8 mouse cellular contexts compared by ENCODE assay signal in genomic region chr12:82339221-82339861, GRCm38 (mm10).
DNase-seq lines count a peak whose midpoint lies in the region; ATAC-seq and TF ChIP-seq lines count a peak whose summit lies in the region.

No protein-coding gene starts in this region.

- no peak for TF ChIP-seq POLR2A in kidney, adult 2 months (IDR thresholded peaks at IDR 0.05; ENCODE audit: low read depth, low read length)

- H3K4me1 ChIP-seq in kidney, adult 2 months (ENCODE audit: control insufficient read depth, insufficient read depth, low read length) = peaks cover 15% of the 10 kb centered on the region
- H3K4me1 ChIP-seq in forebrain, embryonic 15.5 days = peaks cover 35% of the 10 kb centered on the region
- peaks cover 25% of the 10 kb centered on the region for H3K4me1 ChIP-seq in hindbrain, embryonic 13.5 days (replicated peaks)
- peaks cover 18% of the 10 kb centered on the region for H3K4me1 ChIP-seq in midbrain, embryonic 15.5 days

- peak overlapping the region; percentile 47 for H3K4me2 ChIP-seq in forebrain, embryonic 15.5 days (replicated peaks)
- peak overlapping the region; percentile 52 for H3K4me2 ChIP-seq in hindbrain, embryonic 13.5 days
- peak overlapping the region; percentile 53 for H3K4me2 ChIP-seq in midbrain, embryonic 15.5 days

- peak overlapping the region; percentile 36 for H3K4me3 ChIP-seq in kidney, adult 2 months (ENCODE audit: insufficient read depth, low read depth, low read length)
- peak overlapping the region; percentile 34 for H3K4me3 ChIP-seq in forebrain, embryonic 15.5 days
- H3K4me3 ChIP-seq in hindbrain, embryonic 13.5 days = peak overlapping the region; percentile 30
- peak overlapping the region; percentile 26 for H3K4me3 ChIP-seq in midbrain, embryonic 15.5 days

- H3K27me3 ChIP-seq in kidney, adult 2 months (replicated peaks; ENCODE audit: control insufficient read depth, insufficient read depth, low read length) = no peaks in the 10 kb centered on the region
- H3K27me3 ChIP-seq in forebrain, embryonic 15.5 days = no peaks in the 10 kb centered on the region
- H3K27me3 ChIP-seq in hindbrain, embryonic 13.5 days = no peaks in the 10 kb centered on the region
- no peaks in the 10 kb centered on the region for H3K27me3 ChIP-seq in midbrain, embryonic 15.5 days (replicated peaks)

- ATAC-seq in forebrain, embryonic 15.5 days (replicated peaks) = peak; percentile 82
- peak; percentile 54; the same call in 1 of the 2 replicates for ATAC-seq in hindbrain, embryonic 13.5 days (ENCODE audit: low FRiP score)
- peak; percentile 58; the same call in 1 of the 2 replicates for ATAC-seq in midbrain, embryonic 15.5 days (replicated peaks)
- no peak for ATAC-seq in megakaryocyte progenitor cell, adult 5-6 weeks (replicated peaks; ENCODE audit: poor library complexity)
- no peak for ATAC-seq in erythroid progenitor cell, adult 5-6 weeks (replicated peaks; ENCODE audit: low FRiP score, poor library complexity, severe bottlenecking)

- DNase-seq in kidney, adult 2 months = peak; percentile 41
- DNase-seq in kidney, adult 11 months = no peak
- DNase-seq in left cerebral cortex, postnatal 14 days (ENCODE audit: low spot score in 2 of 2) = peak; percentile 59 to 63

- H3K27ac ChIP-seq in kidney, adult 2 months (ENCODE audit: insufficient read depth, low read depth, low read length) = peak overlapping the region; percentile 12; the same call in 1 of the 2 replicates
- peak overlapping the region; percentile 78 for H3K27ac ChIP-seq in forebrain, embryonic 15.5 days (replicated peaks)
- H3K27ac ChIP-seq in hindbrain, embryonic 13.5 days = peak overlapping the region; percentile 74
- H3K27ac ChIP-seq in midbrain, embryonic 15.5 days = peak overlapping the region; percentile 69

- H3K36me3 ChIP-seq in kidney, adult 2 months (ENCODE audit: control insufficient read depth, insufficient read depth, low read length) = no peaks in the 10 kb centered on the region
- H3K36me3 ChIP-seq in forebrain, embryonic 15.5 days = no peaks in the 10 kb centered on the region
- peaks cover 8% of the 10 kb centered on the region; the same call in 1 of the 2 replicates for H3K36me3 ChIP-seq in hindbrain, embryonic 13.5 days
- H3K36me3 ChIP-seq in midbrain, embryonic 15.5 days (replicated peaks) = no peaks in the 10 kb centered on the region

- intact Hi-C loops in left cerebral cortex, postnatal 14 days (cut with DNase I) = no loop called here

- WGBS in kidney, adult 2 months = 28% methylated on average over 18 of the region's 18 CpGs
- WGBS in forebrain, embryonic 15.5 days = 4% methylated on average over 18 of the region's 18 CpGs
- 27% methylated on average over 18 of the region's 18 CpGs for WGBS in hindbrain, embryonic 13.5 days
- WGBS in midbrain, embryonic 15.5 days = 15% methylated on average over 18 of the region's 18 CpGs

- no peak for TF ChIP-seq CTCF in kidney, adult 2 months (conservative IDR thresholded peaks at IDR 0.05; ENCODE audit: insufficient read depth, insufficient read length, low read depth, low read length)

- peak overlapping the region; percentile 44 for H3K9ac ChIP-seq in forebrain, embryonic 15.5 days (replicated peaks)
- H3K9ac ChIP-seq in hindbrain, embryonic 13.5 days = peak overlapping the region; percentile 61
- H3K9ac ChIP-seq in midbrain, embryonic 15.5 days = peak overlapping the region; percentile 42

- H3K9me3 ChIP-seq in forebrain, embryonic 15.5 days = no peaks in the 10 kb centered on the region
- no peaks in the 10 kb centered on the region for H3K9me3 ChIP-seq in hindbrain, embryonic 13.5 days
- no peaks in the 10 kb centered on the region for H3K9me3 ChIP-seq in midbrain, embryonic 15.5 days

Comparison
In these comparisons a context has a peak if more than half of its experiments do, and no peak if none do; other contexts are left out.
1. H3K27ac ChIP-seq: peak in every context shown above with its lines; median percentile 78 in forebrain, embryonic 15.5 days; 74 in hindbrain, embryonic 13.5 days; 69 in midbrain, embryonic 15.5 days; 12 in kidney, adult 2 months.
2. ATAC-seq: peak in forebrain, embryonic 15.5 days (single experiment), hindbrain, embryonic 13.5 days (single experiment) and midbrain, embryonic 15.5 days (single experiment); none in megakaryocyte progenitor cell, adult 5-6 weeks (single experiment) and erythroid progenitor cell, adult 5-6 weeks (single experiment).
3. Peak in every context shown above with its lines, with median percentiles within 50 percentile points of each other: H3K4me3 ChIP-seq, H3K4me2 ChIP-seq and H3K9ac ChIP-seq.